ENCODE assay signal across 8 mouse cellular contexts in genomic region chr14:25487470-25487955, GRCm38 (mm10). TPM values are rescaled to one million over a fixed set of nuclear protein-coding genes. Genes with fewer than 3 reads are reported as not detected.
A peak's percentile ranks its signal among the peaks of the same experiment; 100 is the strongest.
DNase-seq lines count a peak whose midpoint lies in the region; ATAC-seq and TF ChIP-seq lines count a peak whose summit lies in the region.

No protein-coding gene starts in this region.

- H3K9ac ChIP-seq in hindbrain, embryonic 13.5 days = peak overlapping the region; percentile 43
- no peak overlapping the region for H3K9ac ChIP-seq in hindbrain, embryonic 16.5 days (ENCODE audit: low read depth, low read length)
- no peak overlapping the region for H3K9ac ChIP-seq in liver, embryonic 15.5 days

- DNase-seq in frontal cortex, adult 2 months (ENCODE audit: extremely low spot score in 1 of 2, low spot score in 1 of 2) = no peak
- no peak for DNase-seq in urinary bladder, adult 2 months (ENCODE audit: low spot score)

- H3K27me3 ChIP-seq in hindbrain, embryonic 13.5 days = no peaks in the 10 kb centered on the region
- H3K27me3 ChIP-seq in hindbrain, embryonic 16.5 days (replicated peaks; ENCODE audit: control insufficient read depth, insufficient read depth, low read length) = no peaks in the 10 kb centered on the region
- no peaks in the 10 kb centered on the region for H3K27me3 ChIP-seq in liver, embryonic 15.5 days

- H3K4me3 ChIP-seq in hindbrain, embryonic 13.5 days = no peak overlapping the region
- H3K4me3 ChIP-seq in hindbrain, embryonic 16.5 days (ENCODE audit: low read length) = no peak overlapping the region
- H3K4me3 ChIP-seq in bone marrow macrophage, adult 2 months (ENCODE audit: insufficient read depth, low read length) = no peak overlapping the region
- no peak overlapping the region for H3K4me3 ChIP-seq in embryonic fibroblast, embryonic 13.5 days (ENCODE audit: insufficient read depth, low read length)
- H3K4me3 ChIP-seq in liver, embryonic 15.5 days (replicated peaks) = no peak overlapping the region

- no peak overlapping the region for H3K4me2 ChIP-seq in hindbrain, embryonic 13.5 days
- H3K4me2 ChIP-seq in hindbrain, embryonic 16.5 days (ENCODE audit: low read length) = no peak overlapping the region
- H3K4me2 ChIP-seq in liver, embryonic 15.5 days = no peak overlapping the region

- TF ChIP-seq POLR2A in bone marrow macrophage, adult 2 months (IDR thresholded peaks at IDR 0.05; ENCODE audit: borderline replicate concordance, low read depth, low read length) = no peak
- TF ChIP-seq POLR2A in embryonic fibroblast, embryonic 13.5 days (IDR thresholded peaks at IDR 0.05; ENCODE audit: low read depth, low read length) = no peak

- ATAC-seq in hindbrain, embryonic 13.5 days (ENCODE audit: low FRiP score) = no peak
- no peak for ATAC-seq in hindbrain, embryonic 16.5 days
- no peak for ATAC-seq in liver, embryonic 15.5 days (ENCODE audit: insufficient read depth)
- no peak for ATAC-seq in megakaryocyte-erythroid progenitor cell, adult 5-6 weeks (replicated peaks; ENCODE audit: low FRiP score, low TSS enrichment, poor library complexity, severe bottlenecking)

- H3K27ac ChIP-seq in hindbrain, embryonic 13.5 days = peak overlapping the region; percentile 69
- H3K27ac ChIP-seq in hindbrain, embryonic 16.5 days (ENCODE audit: low read depth, low read length) = no peak overlapping the region; the same call in 1 of the 2 replicates
- H3K27ac ChIP-seq in bone marrow macrophage, adult 2 months (ENCODE audit: insufficient read depth, low read depth, low read length) = peak overlapping the region; percentile 52
- peak overlapping the region; percentile 48 for H3K27ac ChIP-seq in embryonic fibroblast, embryonic 13.5 days (ENCODE audit: insufficient read depth, low read length)
- H3K27ac ChIP-seq in liver, embryonic 15.5 days (replicated peaks) = peak overlapping the region; percentile 64

- WGBS in hindbrain, embryonic 13.5 days = 68% methylated on average over 7 of the region's 7 CpGs
- WGBS in hindbrain, embryonic 16.5 days = 66% methylated on average over 7 of the region's 7 CpGs
- WGBS in liver, embryonic 15.5 days (ENCODE audit: insufficient replicate concordance) = 62% methylated on average over 7 of the region's 7 CpGs

- H3K36me3 ChIP-seq in hindbrain, embryonic 13.5 days = no peaks in the 10 kb centered on the region
- no peaks in the 10 kb centered on the region for H3K36me3 ChIP-seq in hindbrain, embryonic 16.5 days (ENCODE audit: control insufficient read depth, insufficient read depth, low read length)
- no peaks in the 10 kb centered on the region for H3K36me3 ChIP-seq in liver, embryonic 15.5 days (replicated peaks)

- no peak for TF ChIP-seq CTCF in bone marrow macrophage, adult 2 months (IDR thresholded peaks at IDR 0.05; ENCODE audit: low read depth, low read length)
- TF ChIP-seq CTCF in embryonic fibroblast, embryonic 13.5 days (IDR thresholded peaks at IDR 0.05; ENCODE audit: borderline replicate concordance, insufficient read depth, low read length) = no peak

- peaks cover 99% of the 10 kb centered on the region for H3K4me1 ChIP-seq in hindbrain, embryonic 13.5 days (replicated peaks)
- peaks cover 71% of the 10 kb centered on the region for H3K4me1 ChIP-seq in hindbrain, embryonic 16.5 days (ENCODE audit: control insufficient read depth, insufficient read depth, low read depth, low read length)
- peaks cover 91% of the 10 kb centered on the region for H3K4me1 ChIP-seq in bone marrow macrophage, adult 2 months (ENCODE audit: control insufficient read depth, insufficient read depth, low read length)
- H3K4me1 ChIP-seq in embryonic fibroblast, embryonic 13.5 days (ENCODE audit: control insufficient read depth, insufficient read depth, low read length) = peaks cover 43% of the 10 kb centered on the region
- peaks cover 98% of the 10 kb centered on the region for H3K4me1 ChIP-seq in liver, embryonic 15.5 days (replicated peaks)

- no peaks in the 10 kb centered on the region for H3K9me3 ChIP-seq in hindbrain, embryonic 13.5 days
- H3K9me3 ChIP-seq in hindbrain, embryonic 16.5 days (ENCODE audit: control insufficient read depth, low read length) = no peaks in the 10 kb centered on the region
- no peaks in the 10 kb centered on the region for H3K9me3 ChIP-seq in liver, embryonic 15.5 days (replicated peaks)

RNA-seq across cellular contexts. Expression of gene Zmiz1, which starts 28.5 kb away (rescaled TPM):
- polyA plus RNA-seq in hindbrain, embryonic 13.5 days (2015; fragmentation: Nextera tagmentation; extraction: Ambion mirVana) = 58.5 and 65.3 TPM in 2 replicates
- polyA plus RNA-seq in hindbrain, embryonic 16.5 days (2015; fragmentation: Nextera tagmentation; extraction: Ambion mirVana) = 50.4 and 55.0 TPM in 2 replicates
- 78.1 and 99.2 TPM in 2 replicates for polyA plus RNA-seq in bone marrow macrophage, adult 2 months (2012; ENCODE audit: insufficient read depth, insufficient read length, missing spikeins)
- polyA plus RNA-seq in embryonic fibroblast, embryonic 13.5 days (2011; ENCODE audit: insufficient read length, low read depth, missing spikeins) = 61.9 and 73.9 TPM in 2 replicates
- 4.3 and 4.9 TPM in 2 replicates for polyA plus RNA-seq in liver, embryonic 15.5 days (2015; fragmentation: Nextera tagmentation; extraction: Ambion mirVana)
- total RNA-seq in megakaryocyte-erythroid progenitor cell, adult 5-6 weeks (2014; fragmentation: Nextera tagmentation) = 51.3 and 56.9 TPM in 2 replicates
- total RNA-seq in megakaryocyte-erythroid progenitor cell, adult 5-6 weeks (2017) = 6.7 and 12.6 TPM in 2 replicates
- 39.1 and 45.9 TPM in 2 replicates for polyA plus RNA-seq in frontal cortex, adult 2 months (2012; rRNA removed)
- 15.3 and 31.4 TPM in 2 replicates for polyA plus RNA-seq in urinary bladder, adult 2 months (2012; rRNA removed)
